Mouse (Mus musculus) kidney, adult 8-10 months (tissue): ENCODE results near the gene Snrnp25.
A peak's percentile ranks its signal among the peaks of the same experiment; 100 is the strongest.
"Not testable (repeated sequence)": the region's sequence is repeated elsewhere in the genome, so short reads cannot be mapped to it uniquely, and the experiment has no call there.

Experiments
- DNase-seq, 2 experiments: peaks; one replicate each; pipeline ENCODE4 v3.0.0; 2022

The Snrnp25 gene

GRCm38 (mm10) chr11:32195867-32196540, 9.2 kb upstream of the Snrnp25 start:
- DNase-seq, result no peak

GRCm38 (mm10) chr11:32196727-32197126, 8.5 kb upstream of the Snrnp25 start:
- DNase-seq, result no peak

GRCm38 (mm10) chr11:32197766-32198165, 7.4 kb upstream of the Snrnp25 start:
- DNase-seq, result no peak

- no peak for DNase-seq
Observed at GRCm38 (mm10) chr11:32198256-32198955, 6.8 kb upstream of the Snrnp25 start.

GRCm38 (mm10) chr11:32199230-32199629, 6.0 kb upstream of the Snrnp25 start:
- no peak for DNase-seq

- DNase-seq, result no peak
Observed at GRCm38 (mm10) chr11:32200075-32200601, 5.1 kb upstream of the Snrnp25 start, which contains the start of gene Il9r. Gene Il9r (minus strand): TSS chr11:32200279.

GRCm38 (mm10) chr11:32200992-32201391, 4.2 kb upstream of the Snrnp25 start:
- not testable (repeated sequence) for DNase-seq

GRCm38 (mm10) chr11:32201922-32202685, 3.1 kb upstream of the Snrnp25 start:
- DNase-seq, result no peak

- DNase-seq, result no peak
Observed at GRCm38 (mm10) chr11:32210623-32211022, 5.4 kb downstream of the Snrnp25 start.

- no peak for DNase-seq
Observed at GRCm38 (mm10) chr11:32215372-32216162, 10.4 kb downstream of the Snrnp25 start.

- peak; percentile 59 to 77 for DNase-seq
Observed at GRCm38 (mm10) chr11:32216851-32217250, 11.6 kb downstream of the Snrnp25 start.

- no peak for DNase-seq
Observed at GRCm38 (mm10) chr11:32218501-32219050, 13.4 kb downstream of the Snrnp25 start.

- DNase-seq, result no peak
Observed at GRCm38 (mm10) chr11:32219287-32219686, 14.1 kb downstream of the Snrnp25 start.

- DNase-seq, result peak in 1 of 2 experiments; percentile 92
Observed at GRCm38 (mm10) chr11:32220607-32221224, 15.5 kb downstream of the Snrnp25 start.

GRCm38 (mm10) chr11:32221225-32221950, 16.2 kb downstream of the Snrnp25 start:
- DNase-seq, result peak in 1 of 2 experiments; percentile 86

GRCm38 (mm10) chr11:32221951-32222409, 16.8 kb downstream of the Snrnp25 start, which contains the start of gene Rhbdf1:
Gene Rhbdf1 (minus strand): TSS chr11:32222300.
- DNase-seq, result peak; percentile 52 to 67

- peak; percentile 54 to 55 for DNase-seq
Observed at GRCm38 (mm10) chr11:32222570-32223194, 17.5 kb downstream of the Snrnp25 start.

- no peak for DNase-seq
Observed at GRCm38 (mm10) chr11:32223297-32223967, 18.2 kb downstream of the Snrnp25 start.

GRCm38 (mm10) chr11:32224468-32225139, 19.4 kb downstream of the Snrnp25 start:
- peak; percentile 77 to 80 for DNase-seq
